Mouse (Mus musculus) forebrain, embryonic 11.5 days (tissue): ENCODE measurements around the gene Arhgap28. TPM values are rescaled to one million over a fixed set of nuclear protein-coding genes. Genes with fewer than 3 reads are reported as not detected.

Experiments used
- ATAC-seq: fragments of 200-750 bp; cut with Nextera tagmentation; replicated peaks from 2 replicates; pipeline ENCODE4 v1.8.0; 2017; ENCODE audit warnings: moderate TSS enrichment; ENCODE audit not compliant: low FRiP score
- DNase-seq: peaks from one replicate; pipeline ENCODE4 v3.0.0-alpha.2; 2017; ENCODE audit warnings: low spot score
- H3K27ac ChIP-seq: fragments of 300-500 bp; sonication (generic); 2 replicates; pipeline ENCODE4 v1.5.1; 2014; ENCODE audit warnings: low read depth, low read length
- H3K27me3 ChIP-seq: fragments of 300-500 bp; sonication (generic); 2 replicates; pipeline ENCODE4 v1.6.1; 2014; ENCODE audit warnings: mild to moderate bottlenecking, low read length, mixed read lengths; ENCODE audit not compliant: control insufficient read depth, insufficient read depth
- H3K36me3 ChIP-seq: fragments of 300-500 bp; sonication (generic); 2 replicates; pipeline ENCODE4 v1.6.1; 2014; ENCODE audit warnings: mild to moderate bottlenecking, low read length, moderate library complexity, mixed read lengths; ENCODE audit not compliant: control insufficient read depth, insufficient read depth
- H3K4me1 ChIP-seq: fragments of 300-500 bp; sonication (generic); replicated peaks from 2 replicates; pipeline ENCODE4 v1.6.1; 2014; ENCODE audit warnings: low read length, mixed read lengths; ENCODE audit not compliant: control insufficient read depth, insufficient read depth
- H3K4me2 ChIP-seq: fragments of 300-500 bp; sonication (generic); 2 replicates; pipeline ENCODE4 v1.6.1; 2014; ENCODE audit warnings: low read depth, mild to moderate bottlenecking, low read length, moderate library complexity, mixed read lengths; ENCODE audit not compliant: severe bottlenecking
- H3K4me3 ChIP-seq: fragments of 300-500 bp; sonication (generic); 2 replicates; pipeline ENCODE4 v1.5.1; 2014; ENCODE audit warnings: low read depth, low read length
- H3K9ac ChIP-seq: fragments of 300-500 bp; sonication (generic); 2 replicates; pipeline ENCODE4 v1.6.1; 2014; ENCODE audit warnings: low read length
- H3K9me3 ChIP-seq: fragments of 300-500 bp; sonication (generic); 2 replicates; pipeline ENCODE4 v1.6.1; 2016; ENCODE audit warnings: low read length, mixed read lengths; ENCODE audit not compliant: control insufficient read depth
- WGBS: fragments of 180-500 bp; shearing (Covaris S2); extraction: QIAGEN DNeasy Blood & Tissue Kit; methylation state at CpG from one replicate; pipeline ENCODE4 v1.1.7; 2014; 5-methylcytosine and 5-hydroxymethylcytosine counted together
- polyA plus RNA-seq: library from polyadenylated mRNA; unstranded; fragments of >200 nt; fragmentation: Nextera tagmentation; extraction: Ambion mirVana; gene quantifications from 2 replicates; pipeline ENCODE4 v1.2.1, GENCODE M21; 2014

The Arhgap28 gene
- polyA plus RNA-seq, 1 experiment from 2014 or later, result 21.9 TPM

- 87% methylated on average over 2 of the region's 2 CpGs for WGBS
- Histone ChIP-seq H3K36me3 (no peaks in the 10 kb centered on the region), H3K4me1 (no peaks in the 10 kb centered on the region), H3K4me3 (no peak overlapping the region), H3K9me3 (no peaks in the 10 kb centered on the region), H3K4me2 (no peak overlapping the region), H3K27me3 (no peaks in the 10 kb centered on the region), H3K9ac (no peak overlapping the region), H3K27ac (no peak overlapping the region)
- DNase-seq, result no peak
- no peak for ATAC-seq
These were observed 87.0 kb downstream of the Arhgap28 start for GRCm38 (mm10) chr17:67916901-67917300.

GRCm38 (mm10) chr17:67912640-67913039, 91.3 kb downstream of the Arhgap28 start:
- 0 out of 2 replicates have a peak, but pooled peaks have one; percentile 24 for ATAC-seq
- peak; percentile 72 for DNase-seq
- H3K27me3 ChIP-seq, result no peaks in the 10 kb centered on the region
- no peak overlapping the region for H3K27ac ChIP-seq
- H3K4me2 ChIP-seq, result no peak overlapping the region
- H3K4me1 ChIP-seq, result no peaks in the 10 kb centered on the region
- H3K4me3 ChIP-seq, result no peak overlapping the region
- WGBS, result 63% methylated on average over 12 of the region's 12 CpGs
- no peaks in the 10 kb centered on the region for H3K36me3 ChIP-seq
- no peaks in the 10 kb centered on the region for H3K9me3 ChIP-seq
- no peak overlapping the region for H3K9ac ChIP-seq

GRCm38 (mm10) chr17:67912051-67912450, 91.9 kb downstream of the Arhgap28 start:
- H3K36me3 ChIP-seq, result no peaks in the 10 kb centered on the region
- no peaks in the 10 kb centered on the region for H3K9me3 ChIP-seq
- 87% methylated on average over 11 of the region's 11 CpGs for WGBS
- H3K27ac ChIP-seq, result no peak overlapping the region
- ATAC-seq (no peak), DNase-seq (no peak)
- no peaks in the 10 kb centered on the region for H3K4me1 ChIP-seq
- no peak overlapping the region for H3K4me3 ChIP-seq
- H3K27me3 ChIP-seq, result no peaks in the 10 kb centered on the region
- H3K9ac ChIP-seq, result no peak overlapping the region
- H3K4me2 ChIP-seq, result no peak overlapping the region

DNA sequence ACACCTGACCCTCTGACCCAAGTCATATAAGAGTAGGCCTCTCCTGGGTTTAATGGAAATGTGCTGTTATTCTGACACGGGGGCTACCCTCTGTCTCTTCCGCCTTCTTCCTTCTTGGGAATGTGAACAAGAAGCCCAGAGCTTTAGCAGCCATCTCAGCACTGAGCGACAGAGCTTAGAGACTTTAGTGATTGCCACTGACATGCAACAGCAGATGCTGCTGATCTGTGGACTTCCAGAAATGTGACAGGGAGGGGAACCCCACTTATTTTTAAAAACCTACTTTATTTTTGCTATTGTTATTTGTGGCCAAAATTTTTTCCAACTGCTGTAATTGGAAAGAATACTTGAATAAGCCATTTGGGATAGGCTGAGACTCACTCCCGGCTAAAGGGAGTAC, 95.4 kb downstream of the Arhgap28 start:
- H3K36me3 ChIP-seq, result no peaks in the 10 kb centered on the region
- no peaks in the 10 kb centered on the region for H3K27me3 ChIP-seq
- H3K9me3 ChIP-seq, result no peaks in the 10 kb centered on the region
- DNase-seq (no peak), ATAC-seq (no peak)
- WGBS, result 80% methylated on average over 4 of the region's 4 CpGs
- H3K27ac ChIP-seq, result no peak overlapping the region
- H3K4me1 ChIP-seq, result no peaks in the 10 kb centered on the region
- H3K4me2 ChIP-seq, result no peak overlapping the region
- H3K4me3 ChIP-seq, result no peak overlapping the region
- H3K9ac ChIP-seq, result no peak overlapping the region

DNA sequence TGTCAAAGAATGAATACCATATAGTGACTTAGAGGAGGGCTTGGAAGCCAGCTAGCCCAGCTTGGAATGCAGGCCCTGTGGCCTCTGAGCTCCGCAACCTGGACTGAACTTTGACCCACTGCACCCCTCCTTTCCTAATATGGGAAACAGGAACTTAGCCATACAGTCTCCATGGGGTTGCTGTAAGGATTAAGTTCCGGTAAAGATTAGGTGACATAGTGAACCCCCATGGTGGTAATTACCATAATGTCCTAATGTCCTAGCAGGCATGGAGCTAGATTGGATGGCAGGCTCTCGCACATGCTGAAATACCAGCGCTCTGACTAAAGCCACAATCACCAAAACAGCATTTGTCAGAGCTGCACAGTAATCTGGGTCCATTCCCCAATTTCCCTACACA, 95.8 kb downstream of the Arhgap28 start:
- DNase-seq, result no peak
- WGBS, result 74% methylated on average over 4 of the region's 4 CpGs

GRCm38 (mm10) chr17:67907532-67908054, 96.3 kb downstream of the Arhgap28 start:
- no peaks in the 10 kb centered on the region for H3K36me3 ChIP-seq
- no peak overlapping the region for H3K4me3 ChIP-seq
- DNase-seq (no peak), ATAC-seq (no peak)
- no peak overlapping the region for H3K4me2 ChIP-seq
- H3K9me3 ChIP-seq, result no peaks in the 10 kb centered on the region
- no peaks in the 10 kb centered on the region for H3K4me1 ChIP-seq
- H3K27me3 ChIP-seq, result no peaks in the 10 kb centered on the region
- WGBS, result 93% methylated on average over 10 of the region's 10 CpGs
- H3K9ac ChIP-seq, result no peak overlapping the region
- H3K27ac ChIP-seq, result no peak overlapping the region

More for the DNA sequence above, 95.8 kb downstream of the Arhgap28 start:
- no peak overlapping the region for H3K4me2 ChIP-seq
- H3K4me3 ChIP-seq, result no peak overlapping the region
- no peak overlapping the region for H3K9ac ChIP-seq
- H3K36me3 ChIP-seq, result no peaks in the 10 kb centered on the region
- H3K9me3 ChIP-seq, result no peaks in the 10 kb centered on the region
- ATAC-seq, result no peak
- H3K4me1 ChIP-seq, result no peaks in the 10 kb centered on the region
- H3K27me3 ChIP-seq, result no peaks in the 10 kb centered on the region
- H3K27ac ChIP-seq, result no peak overlapping the region

- Histone ChIP-seq H3K4me1 (no peaks in the 10 kb centered on the region), H3K9ac (no peak overlapping the region), H3K4me2 (no peak overlapping the region), H3K4me3 (no peak overlapping the region), H3K9me3 (no peaks in the 10 kb centered on the region), H3K27ac (no peak overlapping the region), H3K36me3 (no peaks in the 10 kb centered on the region), H3K27me3 (no peaks in the 10 kb centered on the region)
- ATAC-seq (no peak), DNase-seq (no peak)
- 65% methylated on average over 3 of the region's 3 CpGs for WGBS
These were observed 97.7 kb downstream of the Arhgap28 start for GRCm38 (mm10) chr17:67906236-67906635.

GRCm38 (mm10) chr17:67904315-67904944, 99.5 kb downstream of the Arhgap28 start:
- no peaks in the 10 kb centered on the region for H3K4me1 ChIP-seq
- H3K4me2 ChIP-seq, result no peak overlapping the region
- H3K4me3 ChIP-seq, result no peak overlapping the region
- ATAC-seq (no peak), DNase-seq (no peak)
- no peaks in the 10 kb centered on the region for H3K9me3 ChIP-seq
- no peaks in the 10 kb centered on the region for H3K27me3 ChIP-seq
- WGBS, result 86% methylated on average over 14 of the region's 14 CpGs
- H3K9ac ChIP-seq, result no peak overlapping the region
- no peaks in the 10 kb centered on the region for H3K36me3 ChIP-seq
- H3K27ac ChIP-seq, result no peak overlapping the region

- no peak for DNase-seq
- ATAC-seq, result no peak
- H3K4me3 ChIP-seq, result no peak overlapping the region
- H3K27me3 ChIP-seq, result no peaks in the 10 kb centered on the region
- H3K27ac ChIP-seq, result no peak overlapping the region
- no peaks in the 10 kb centered on the region for H3K36me3 ChIP-seq
- H3K9ac ChIP-seq, result no peak overlapping the region
- no peak overlapping the region for H3K4me2 ChIP-seq
- no peaks in the 10 kb centered on the region for H3K9me3 ChIP-seq
- no peaks in the 10 kb centered on the region for H3K4me1 ChIP-seq
- 89% methylated on average over 4 of the region's 4 CpGs for WGBS
These were observed 101.1 kb downstream of the Arhgap28 start for GRCm38 (mm10) chr17:67902847-67903246.
